Mouse (Mus musculus) limb, embryonic 15.5 days (tissue): ENCODE data around the gene Tuba1a. TPM values are rescaled to one million over a fixed set of nuclear protein-coding genes. Genes with fewer than 3 reads are reported as not detected.
"Not testable (repeated sequence)": the region's sequence is repeated elsewhere in the genome, so short reads cannot be mapped to it uniquely, and the experiment has no call there.

ENCODE experiments used
- ATAC-seq: fragments of 200-750 bp; cut with Nextera tagmentation; 2 replicates; pipeline ENCODE4 v1.8.0; 2017; ENCODE audit warnings: low read depth, moderate TSS enrichment; ENCODE audit not compliant: insufficient number of reproducible peaks, low FRiP score, low TSS enrichment
- H3K27ac ChIP-seq: fragments of 300-500 bp; sonication (generic); 2 replicates; pipeline ENCODE4 v1.5.1; 2015; ENCODE audit warnings: moderate library complexity, mild to moderate bottlenecking, inconsistent platforms
- H3K27me3 ChIP-seq: fragments of 300-500 bp; sonication (generic); 2 replicates; pipeline ENCODE4 v1.6.1; 2015; ENCODE audit warnings: inconsistent platforms
- H3K36me3 ChIP-seq: fragments of 300-500 bp; sonication (generic); 2 replicates; pipeline ENCODE4 v1.6.1; 2015; ENCODE audit warnings: inconsistent platforms
- H3K4me1 ChIP-seq: fragments of 300-500 bp; sonication (generic); 2 replicates; pipeline ENCODE4 v1.6.1; 2015; ENCODE audit warnings: inconsistent platforms
- H3K4me2 ChIP-seq: fragments of 300-500 bp; sonication (generic); 2 replicates; pipeline ENCODE4 v1.6.1; 2015; ENCODE audit warnings: mild to moderate bottlenecking, inconsistent platforms
- H3K4me3 ChIP-seq: fragments of 300-500 bp; sonication (generic); 2 replicates; pipeline ENCODE4 v1.5.1; 2015; ENCODE audit warnings: mild to moderate bottlenecking, inconsistent platforms
- H3K9ac ChIP-seq: fragments of 300-500 bp; sonication (generic); 2 replicates; pipeline ENCODE4 v1.6.1; 2015; ENCODE audit warnings: inconsistent platforms
- H3K9me3 ChIP-seq: fragments of 300-500 bp; sonication (generic); 2 replicates; pipeline ENCODE4 v1.6.1; 2016; ENCODE audit warnings: inconsistent platforms
- WGBS: fragments of 180-500 bp; shearing (Covaris S2); methylation state at CpG from one replicate; pipeline ENCODE4 v1.1.7; 2015; 5-methylcytosine and 5-hydroxymethylcytosine counted together
- polyA plus RNA-seq: library from polyadenylated mRNA; unstranded; fragments of >200 nt; fragmentation: Nextera tagmentation; extraction: Ambion mirVana; gene quantifications from 2 replicates; pipeline ENCODE4 v1.2.1, GENCODE M21; 2015

Gene Tuba1a
- polyA plus RNA-seq, 1 experiment from 2014 or later = 1,206 TPM

DNA sequence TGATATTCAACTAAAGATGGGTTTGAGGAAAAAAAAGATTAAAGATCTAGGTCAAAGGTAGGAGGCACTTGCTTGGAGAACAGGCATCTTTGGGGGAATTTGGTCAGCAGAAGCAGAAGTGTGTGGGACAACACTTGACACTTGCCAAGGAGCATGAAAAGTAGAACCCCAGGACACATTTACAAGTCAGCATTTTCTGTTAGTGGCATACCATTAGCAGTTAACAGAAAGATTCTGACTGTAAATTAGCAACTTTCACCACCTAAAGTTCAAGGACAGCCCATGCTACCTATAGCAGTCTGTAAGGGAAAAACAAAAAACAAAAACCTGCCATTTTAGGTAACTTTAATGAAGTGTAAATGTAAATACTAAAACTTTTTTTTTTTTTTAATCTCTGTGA, 5.1 kb downstream of the Tuba1a start:
- no peak overlapping the region for H3K4me3 ChIP-seq
- no peak overlapping the region for H3K27ac ChIP-seq
- peaks cover 7% of the 10 kb centered on the region; the same call in 1 of the 2 replicates for H3K4me1 ChIP-seq
- H3K4me2 ChIP-seq = no peak overlapping the region
- no peaks in the 10 kb centered on the region for H3K9me3 ChIP-seq
- no peak overlapping the region for H3K9ac ChIP-seq
- H3K27me3 ChIP-seq = no peaks in the 10 kb centered on the region
- ATAC-seq = no peak
- H3K36me3 ChIP-seq = peaks cover 9% of the 10 kb centered on the region; the same call in 1 of the 2 replicates

GRCm38 (mm10) chr15:98947884-98948283, 5.6 kb downstream of the Tuba1a start:
- WGBS = 47% methylated on average over 3 of the region's 3 CpGs
- no peak overlapping the region for H3K4me3 ChIP-seq
- no peak overlapping the region for H3K27ac ChIP-seq

GRCm38 (mm10) chr15:98943133-98943532, 10.4 kb downstream of the Tuba1a start:
- no peak for ATAC-seq
- WGBS = 61% methylated on average over 4 of the region's 4 CpGs
- no peak overlapping the region for H3K27ac ChIP-seq
- no peaks in the 10 kb centered on the region for H3K27me3 ChIP-seq
- H3K36me3 ChIP-seq = no peaks in the 10 kb centered on the region
- H3K9me3 ChIP-seq = no peaks in the 10 kb centered on the region
- no peak overlapping the region for H3K4me3 ChIP-seq
- H3K4me2 ChIP-seq = no peak overlapping the region
- H3K4me1 ChIP-seq = no peaks in the 10 kb centered on the region
- no peak overlapping the region for H3K9ac ChIP-seq

More at GRCm38 (mm10) chr15:98947884-98948283, 5.6 kb downstream of the Tuba1a start:
- no peak for ATAC-seq
- Histone ChIP-seq H3K27me3 (no peaks in the 10 kb centered on the region), H3K4me1 (peaks cover 7% of the 10 kb centered on the region; the same call in 1 of the 2 replicates), H3K36me3 (peaks cover 9% of the 10 kb centered on the region; the same call in 1 of the 2 replicates), H3K4me2 (no peak overlapping the region), H3K9me3 (no peaks in the 10 kb centered on the region), H3K9ac (no peak overlapping the region)

DNA sequence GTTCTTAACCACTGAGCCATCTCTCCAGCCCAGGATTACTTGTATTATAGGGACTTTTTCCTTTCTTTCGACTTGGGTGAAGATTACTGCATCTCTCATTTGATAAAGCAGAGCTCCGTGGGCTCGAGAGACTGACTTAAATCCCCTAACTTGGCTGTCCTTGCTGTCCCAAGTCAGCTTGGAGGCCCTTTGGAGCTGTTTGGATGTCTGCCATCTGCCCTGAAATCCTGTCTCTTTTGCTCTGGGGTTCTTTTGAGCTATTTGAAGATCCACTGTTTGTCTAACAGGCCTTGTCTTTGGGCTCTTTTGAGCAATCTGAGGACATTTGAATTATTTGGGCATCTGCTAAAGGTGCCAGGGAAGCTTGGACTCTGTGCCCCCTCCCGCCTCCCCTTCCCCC, 11.4 kb downstream of the Tuba1a start:
- Histone ChIP-seq H3K4me2 (no peak overlapping the region), H3K9me3 (no peaks in the 10 kb centered on the region), H3K4me1 (no peaks in the 10 kb centered on the region), H3K4me3 (no peak overlapping the region), H3K36me3 (no peaks in the 10 kb centered on the region), H3K27ac (no peak overlapping the region), H3K9ac (no peak overlapping the region), H3K27me3 (no peaks in the 10 kb centered on the region)
- WGBS = 87% methylated on average over 4 of the region's 4 CpGs
- ATAC-seq = no peak

GRCm38 (mm10) chr15:98941539-98941938, 12.0 kb downstream of the Tuba1a start:
- Histone ChIP-seq H3K9me3 (no peaks in the 10 kb centered on the region), H3K4me1 (no peaks in the 10 kb centered on the region), H3K4me3 (no peak overlapping the region), H3K36me3 (no peaks in the 10 kb centered on the region), H3K9ac (no peak overlapping the region), H3K27me3 (no peaks in the 10 kb centered on the region), H3K27ac (no peak overlapping the region), H3K4me2 (no peak overlapping the region)
- ATAC-seq = no peak
- WGBS = 76% methylated on average over 2 of the region's 2 CpGs

- no peaks in the 10 kb centered on the region for H3K36me3 ChIP-seq
- no peak overlapping the region for H3K4me2 ChIP-seq
- no peak overlapping the region for H3K9ac ChIP-seq
- no peaks in the 10 kb centered on the region for H3K27me3 ChIP-seq
- H3K4me3 ChIP-seq = no peak overlapping the region
- WGBS = 65% methylated on average over 10 of the region's 10 CpGs
- ATAC-seq = no peak
- H3K4me1 ChIP-seq = peaks cover 4% of the 10 kb centered on the region
- H3K9me3 ChIP-seq = no peaks in the 10 kb centered on the region
- no peak overlapping the region for H3K27ac ChIP-seq
Measured at GRCm38 (mm10) chr15:98940816-98941215, 12.7 kb downstream of the Tuba1a start.

DNA sequence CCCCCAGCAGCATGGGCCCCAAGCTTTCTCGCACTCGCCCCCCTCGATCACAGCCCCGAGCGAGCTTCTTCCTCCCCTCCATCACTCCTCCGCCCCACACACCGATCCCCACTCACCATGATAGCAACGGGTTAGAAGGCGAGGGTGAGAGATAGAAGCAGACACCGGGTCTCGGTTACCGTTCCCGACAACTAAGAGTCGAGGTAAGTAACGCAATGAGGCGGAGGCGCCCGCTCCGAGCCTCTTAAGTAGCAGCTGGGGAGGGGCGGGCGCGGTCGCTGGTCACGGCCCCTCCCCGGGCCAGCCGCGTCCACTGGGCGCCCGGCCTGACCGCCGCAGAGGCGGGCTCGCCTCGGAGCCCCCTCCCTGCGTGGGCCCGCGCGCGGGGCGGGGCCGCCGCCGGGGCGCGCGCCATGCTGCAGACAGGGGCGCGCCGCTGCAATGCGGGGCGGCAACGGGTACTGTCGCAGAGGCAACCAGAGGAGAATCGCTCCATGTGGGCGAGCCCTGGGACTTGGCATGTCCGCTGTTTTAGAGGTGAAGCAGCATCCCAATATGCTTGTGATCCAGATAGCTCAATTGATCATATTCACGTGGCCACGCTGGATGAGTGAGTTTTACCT, 19.2 kb downstream of the Tuba1a start, which contains the start of gene Tuba1b:
Gene Tuba1b (minus strand): TSS at position 349 of the 623 bp plus-strand sequence.
- ATAC-seq = peak; percentile 96
- Histone ChIP-seq H3K4me2 (peak within 1 kb of the TSS; percentile 68), H3K4me1 (peaks cover 19% of the 10 kb centered on the region), H3K9ac (peak within 1 kb of the TSS; percentile 80), H3K36me3 (peaks cover 10% of the 10 kb centered on the region), H3K9me3 (no peaks in the 10 kb centered on the region), H3K4me3 (peak within 1 kb of the TSS; percentile 63), H3K27me3 (no peaks in the 10 kb centered on the region), H3K27ac (peak within 1 kb of the TSS; percentile 98)
- under 1% methylated on average over 44 of the region's 58 CpGs for whole genome bisulfite sequencing

DNA sequence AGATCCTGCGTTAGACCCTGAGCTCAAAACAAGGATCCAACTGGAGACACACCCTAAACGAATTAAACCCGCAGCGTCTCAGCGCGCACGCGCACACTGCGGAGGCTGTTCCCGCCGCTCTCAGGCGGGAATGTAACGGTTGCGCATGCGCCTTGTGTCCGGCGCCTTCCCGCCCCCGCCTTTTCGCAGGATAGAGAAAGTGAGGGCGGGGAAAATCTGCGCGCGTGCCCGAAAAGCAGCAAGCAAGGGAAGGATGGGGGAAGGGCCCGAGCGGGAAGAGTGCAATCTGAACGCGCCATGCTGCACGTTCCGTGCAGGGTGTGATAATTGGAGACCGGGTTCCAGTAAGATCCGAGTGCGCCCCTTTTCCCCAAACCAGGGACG, 19.7 kb downstream of the Tuba1a start:
- Histone ChIP-seq H3K4me3 (peak overlapping the region; percentile 63), H3K4me2 (peak overlapping the region; percentile 68), H3K27ac (peak overlapping the region; percentile 98), H3K4me1 (peaks cover 23% of the 10 kb centered on the region), H3K9me3 (no peaks in the 10 kb centered on the region), H3K9ac (peak overlapping the region; percentile 80), H3K36me3 (peaks cover 10% of the 10 kb centered on the region), H3K27me3 (no peaks in the 10 kb centered on the region)
- WGBS = under 1% methylated on average over 35 of the region's 35 CpGs
- ATAC-seq = peak; percentile 84

GRCm38 (mm10) chr15:98933004-98933671, 20.4 kb downstream of the Tuba1a start:
- peak overlapping the region; percentile 98 for H3K27ac ChIP-seq
- WGBS = 5% methylated on average over 8 of the region's 9 CpGs
- H3K4me2 ChIP-seq = peak overlapping the region; percentile 68
- H3K9me3 ChIP-seq, H3K36me3 ChIP-seq, ATAC-seq, H3K27me3 ChIP-seq: not testable (repeated sequence)
- H3K4me3 ChIP-seq = peak overlapping the region; percentile 63
- H3K4me1 ChIP-seq = peaks cover 25% of the 10 kb centered on the region
- H3K9ac ChIP-seq = peak overlapping the region; percentile 80

- no peak overlapping the region for H3K4me2 ChIP-seq
- no peak overlapping the region for H3K4me3 ChIP-seq
- H3K9ac ChIP-seq = no peak overlapping the region
- H3K27me3 ChIP-seq = no peaks in the 10 kb centered on the region
- peaks cover 22% of the 10 kb centered on the region for H3K4me1 ChIP-seq
- H3K36me3 ChIP-seq = peaks cover 10% of the 10 kb centered on the region
- no peak for ATAC-seq
- WGBS = 76% methylated on average over 3 of the region's 3 CpGs
- H3K27ac ChIP-seq = 0 out of 2 replicates have a peak overlapping the region, but pooled peaks have one; percentile 17
- H3K9me3 ChIP-seq = no peaks in the 10 kb centered on the region
Measured at GRCm38 (mm10) chr15:98930998-98931397, 22.5 kb downstream of the Tuba1a start.

GRCm38 (mm10) chr15:98930017-98930734, 23.3 kb downstream of the Tuba1a start:
- peak overlapping the region; percentile 38; the same call in 1 of the 2 replicates for H3K27ac ChIP-seq
- no peak overlapping the region for H3K4me2 ChIP-seq
- H3K36me3 ChIP-seq = peaks cover 10% of the 10 kb centered on the region
- peaks cover 15% of the 10 kb centered on the region for H3K4me1 ChIP-seq
- H3K27me3 ChIP-seq = no peaks in the 10 kb centered on the region
- no peak overlapping the region for H3K9ac ChIP-seq
- 51% methylated on average over 8 of the region's 8 CpGs for WGBS
- no peak for ATAC-seq
- H3K4me3 ChIP-seq = no peak overlapping the region
- H3K9me3 ChIP-seq = no peaks in the 10 kb centered on the region
